Mouse (Mus musculus) hindbrain, embryonic 10.5 days (tissue): ENCODE measurements around the gene Tln1. TPM values are rescaled to one million over a fixed set of nuclear protein-coding genes. Genes with fewer than 3 reads are reported as not detected.
"Not testable (repeated sequence)": the region's sequence is repeated elsewhere in the genome, so short reads cannot be mapped to it uniquely, and the experiment has no call there.

Experiments
- DNase-seq: peaks from one replicate; pipeline ENCODE4 v3.0.0-alpha.2; 2017; ENCODE audit warnings: low spot score
- H3K27ac ChIP-seq: fragments of 300-500 bp; sonication (generic); 2 replicates; pipeline ENCODE4 v1.5.1; 2016; ENCODE audit warnings: mild to moderate bottlenecking, moderate library complexity
- H3K27me3 ChIP-seq: fragments of 300-500 bp; sonication (generic); 2 replicates; pipeline ENCODE4 v1.6.1; 2016; ENCODE audit warnings: mild to moderate bottlenecking; ENCODE audit not compliant: poor library complexity, insufficient read depth, severe bottlenecking
- H3K36me3 ChIP-seq: fragments of 300-500 bp; sonication (generic); 2 replicates; pipeline ENCODE4 v1.6.1; 2016; ENCODE audit warnings: mild to moderate bottlenecking, moderate library complexity
- H3K4me1 ChIP-seq: fragments of 300-500 bp; sonication (generic); replicated peaks from 2 replicates; pipeline ENCODE4 v1.6.1; 2016; ENCODE audit warnings: mild to moderate bottlenecking
- H3K4me3 ChIP-seq: fragments of 300-500 bp; sonication (generic); 2 replicates; pipeline ENCODE4 v1.5.1; 2016; ENCODE audit warnings: mild to moderate bottlenecking, moderate library complexity
- H3K9me3 ChIP-seq: fragments of 300-500 bp; sonication (generic); 2 replicates; pipeline ENCODE4 v1.6.1; 2016; ENCODE audit warnings: mild to moderate bottlenecking, moderate library complexity
- WGBS: fragments of 180-500 bp; shearing (Covaris S2); methylation state at CpG from one replicate; pipeline ENCODE4 v1.1.7; 2016; 5-methylcytosine and 5-hydroxymethylcytosine counted together
- polyA plus RNA-seq: library from polyadenylated mRNA; unstranded; fragments of >200 nt; fragmentation: Nextera tagmentation; extraction: Ambion mirVana; gene quantifications from 2 replicates; pipeline ENCODE4 v1.2.1, GENCODE M21; 2016

The Tln1 gene
- polyA plus RNA-seq = 52.8 and 58.9 TPM in 2 replicates

- Histone ChIP-seq H3K27ac (peak within 1 kb of the TSS; percentile 96), H3K4me3 (peak within 1 kb of the TSS; percentile 87), H3K36me3 (peaks cover 42% of the 10 kb centered on the region), H3K4me1 (peaks cover 55% of the 10 kb centered on the region), H3K27me3 (no peaks in the 10 kb centered on the region), H3K9me3 (no peaks in the 10 kb centered on the region)
- WGBS = under 1% methylated on average over 62 of the region's 62 CpGs
- DNase-seq = peak; percentile 93
These were observed at the start of gene Tln1, which contains the start of gene Creb3 for GRCm38 (mm10) chr4:43561997-43562768. TSS of gene Tln1 (minus strand) at chr4:43562691. TSS of gene Creb3 (plus strand) at chr4:43562332.

GRCm38 (mm10) chr4:43604751-43605685, 42.5 kb upstream of the Tln1 start:
- H3K4me1 ChIP-seq = no peaks in the 10 kb centered on the region
- no peak overlapping the region for H3K27ac ChIP-seq
- DNase-seq = no peak
- H3K27me3 ChIP-seq = no peaks in the 10 kb centered on the region
- H3K36me3 ChIP-seq = no peaks in the 10 kb centered on the region
- no peaks in the 10 kb centered on the region for H3K9me3 ChIP-seq
- no peak overlapping the region for H3K4me3 ChIP-seq
- WGBS = 79% methylated on average over 9 of the region's 9 CpGs

GRCm38 (mm10) chr4:43604099-43604498, 41.6 kb upstream of the Tln1 start:
- Histone ChIP-seq H3K27me3 (no peaks in the 10 kb centered on the region), H3K4me3 (no peak overlapping the region), H3K9me3 (no peaks in the 10 kb centered on the region), H3K27ac (no peak overlapping the region), H3K4me1 (no peaks in the 10 kb centered on the region), H3K36me3 (no peaks in the 10 kb centered on the region)
- no peak for DNase-seq
- 71% methylated on average over 3 of the region's 3 CpGs for WGBS

- H3K9me3 ChIP-seq = no peaks in the 10 kb centered on the region
- H3K4me1 ChIP-seq = no peaks in the 10 kb centered on the region
- 85% methylated on average over 9 of the region's 9 CpGs for WGBS
- no peaks in the 10 kb centered on the region for H3K27me3 ChIP-seq
- H3K4me3 ChIP-seq = no peak overlapping the region
- no peak for DNase-seq
- no peak overlapping the region for H3K27ac ChIP-seq
- H3K36me3 ChIP-seq = no peaks in the 10 kb centered on the region
These were observed 37.9 kb upstream of the Tln1 start for GRCm38 (mm10) chr4:43600195-43600934.

GRCm38 (mm10) chr4:43598650-43599380, 36.3 kb upstream of the Tln1 start:
- 84% methylated on average over 7 of the region's 7 CpGs for WGBS
- no peaks in the 10 kb centered on the region for H3K4me1 ChIP-seq

GRCm38 (mm10) chr4:43598200-43598599, 35.7 kb upstream of the Tln1 start:
- H3K36me3 ChIP-seq = no peaks in the 10 kb centered on the region
- H3K9me3 ChIP-seq = no peaks in the 10 kb centered on the region
- 0 out of 2 replicates have a peak, but pooled peaks cover 3% of the 10 kb centered on the region for H3K4me1 ChIP-seq
- H3K27me3 ChIP-seq = no peaks in the 10 kb centered on the region
- 85% methylated on average over 4 of the region's 4 CpGs for WGBS
- no peak overlapping the region for H3K4me3 ChIP-seq
- H3K27ac ChIP-seq = no peak overlapping the region
- DNase-seq = no peak

More at GRCm38 (mm10) chr4:43598650-43599380, 36.3 kb upstream of the Tln1 start:
- no peaks in the 10 kb centered on the region for H3K36me3 ChIP-seq
- H3K27me3 ChIP-seq = no peaks in the 10 kb centered on the region
- no peak overlapping the region for H3K27ac ChIP-seq
- H3K4me3 ChIP-seq = no peak overlapping the region
- no peaks in the 10 kb centered on the region for H3K9me3 ChIP-seq
- no peak for DNase-seq

- DNase-seq, H3K27me3 ChIP-seq, H3K4me1 ChIP-seq, H3K4me3 ChIP-seq, H3K36me3 ChIP-seq, H3K9me3 ChIP-seq, H3K27ac ChIP-seq: not testable (repeated sequence)
- WGBS = 83% methylated on average over 2 of the region's 2 CpGs
These were observed 34.1 kb upstream of the Tln1 start for GRCm38 (mm10) chr4:43596597-43596996.

GRCm38 (mm10) chr4:43593453-43593852, 31.0 kb upstream of the Tln1 start:
- Histone ChIP-seq H3K4me1 (0 out of 2 replicates have a peak, but pooled peaks cover 3% of the 10 kb centered on the region), H3K27ac (no peak overlapping the region), H3K27me3 (no peaks in the 10 kb centered on the region), H3K36me3 (no peaks in the 10 kb centered on the region), H3K4me3 (no peak overlapping the region), H3K9me3 (no peaks in the 10 kb centered on the region)
- 76% methylated on average over 3 of the region's 3 CpGs for WGBS
- DNase-seq = no peak

GRCm38 (mm10) chr4:43591961-43592360, 29.5 kb upstream of the Tln1 start:
- no peaks in the 10 kb centered on the region for H3K36me3 ChIP-seq
- no peak overlapping the region for H3K4me3 ChIP-seq
- H3K27ac ChIP-seq = no peak overlapping the region
- DNase-seq = no peak
- no peaks in the 10 kb centered on the region for H3K27me3 ChIP-seq
- 0 out of 2 replicates have a peak, but pooled peaks cover 5% of the 10 kb centered on the region for H3K4me1 ChIP-seq
- H3K9me3 ChIP-seq = no peaks in the 10 kb centered on the region
- WGBS = 80% methylated on average over 3 of the region's 3 CpGs

GRCm38 (mm10) chr4:43591543-43591942, 29.1 kb upstream of the Tln1 start:
- no peak for DNase-seq

GRCm38 (mm10) chr4:43587681-43588080, 25.2 kb upstream of the Tln1 start:
- no peaks in the 10 kb centered on the region for H3K9me3 ChIP-seq
- 66% methylated on average over 7 of the region's 7 CpGs for WGBS
- no peak for DNase-seq
- no peak overlapping the region for H3K27ac ChIP-seq
- H3K4me1 ChIP-seq = peaks cover 29% of the 10 kb centered on the region
- H3K4me3 ChIP-seq = no peak overlapping the region
- peaks cover 24% of the 10 kb centered on the region for H3K36me3 ChIP-seq
- H3K27me3 ChIP-seq = no peaks in the 10 kb centered on the region

More at GRCm38 (mm10) chr4:43591543-43591942, 29.1 kb upstream of the Tln1 start:
- no peak overlapping the region for H3K27ac ChIP-seq
- peaks cover 6% of the 10 kb centered on the region for H3K4me1 ChIP-seq
- H3K4me3 ChIP-seq = no peak overlapping the region
- H3K9me3 ChIP-seq = no peaks in the 10 kb centered on the region
- WGBS = 85% methylated on average over 5 of the region's 5 CpGs
- H3K36me3 ChIP-seq = no peaks in the 10 kb centered on the region
- H3K27me3 ChIP-seq = no peaks in the 10 kb centered on the region

GRCm38 (mm10) chr4:43586411-43586810, 23.9 kb upstream of the Tln1 start:
- Histone ChIP-seq H3K9me3 (no peaks in the 10 kb centered on the region), H3K27me3 (no peaks in the 10 kb centered on the region), H3K4me3 (no peak overlapping the region), H3K36me3 (peaks cover 37% of the 10 kb centered on the region), H3K27ac (0 out of 2 replicates have a peak overlapping the region, but pooled peaks have one; percentile 3), H3K4me1 (peaks cover 29% of the 10 kb centered on the region)
- DNase-seq = no peak
- 75% methylated on average over 8 of the region's 8 CpGs for WGBS
